Mouse (Mus musculus) bone marrow macrophage, adult 2 months (primary cell): ENCODE data around the gene Fam205c. TPM values are rescaled to one million over a fixed set of nuclear protein-coding genes. Genes with fewer than 3 reads are reported as not detected.
A peak's percentile ranks its signal among the peaks of the same experiment; 100 is the strongest.
"Not testable (repeated sequence)": the region's sequence is repeated elsewhere in the genome, so short reads cannot be mapped to it uniquely, and the experiment has no call there.

Experiments used
- H3K27ac ChIP-seq: 2 replicates; pipeline ENCODE4 v1.5.1; 2012; ENCODE audit warnings: low read depth, low read length; ENCODE audit not compliant: insufficient read depth
- H3K4me1 ChIP-seq: 2 replicates; pipeline ENCODE4 v1.6.1; 2012; ENCODE audit warnings: low read length; ENCODE audit not compliant: control insufficient read depth, insufficient read depth
- H3K4me3 ChIP-seq: 2 replicates; pipeline ENCODE4 v1.5.1; 2012; ENCODE audit warnings: mild to moderate bottlenecking, low read length, moderate library complexity; ENCODE audit not compliant: insufficient read depth
- CTCF ChIP-seq: IDR thresholded peaks from 2 replicates; pipeline ENCODE4 v1.5.1; 2012; ENCODE audit warnings: low read depth, mild to moderate bottlenecking, low read length, moderate library complexity
- POLR2A ChIP-seq: IDR thresholded peaks from 2 replicates; pipeline ENCODE4 v1.6.1; 2012; ENCODE audit warnings: mild to moderate bottlenecking, low read depth, low read length, borderline replicate concordance
- polyA plus RNA-seq: library from polyadenylated mRNA; stranded (reverse); fragments of >200 nt; gene quantifications from 2 replicates; pipeline ENCODE4 v1.2.4, GENCODE M21; 2012; ENCODE audit not compliant: missing spikeins, insufficient read depth, insufficient read length

Fam205c gene
- polyA plus RNA-seq, 1 experiment: not detected

DNA sequence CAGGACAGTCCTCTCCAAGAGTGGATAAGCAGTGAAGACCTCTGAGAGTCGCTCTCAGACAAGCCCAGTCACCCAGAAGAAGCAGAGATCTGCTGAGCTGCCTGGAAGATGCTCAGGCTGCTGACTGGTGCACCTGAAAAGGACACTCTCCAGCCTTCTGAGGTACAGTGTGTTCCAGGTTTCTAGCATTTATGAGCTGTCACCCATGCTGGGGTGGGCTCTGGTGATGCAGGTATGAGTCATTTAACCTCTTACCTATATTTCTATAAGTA is 6.6 kb upstream of the Fam205c start:
- Histone ChIP-seq H3K27ac (peak overlapping the region; percentile 88), H3K4me3 (no peak overlapping the region), H3K4me1 (peaks cover 22% of the 10 kb centered on the region)
- TF ChIP-seq POLR2A (no peak), CTCF (no peak)

DNA sequence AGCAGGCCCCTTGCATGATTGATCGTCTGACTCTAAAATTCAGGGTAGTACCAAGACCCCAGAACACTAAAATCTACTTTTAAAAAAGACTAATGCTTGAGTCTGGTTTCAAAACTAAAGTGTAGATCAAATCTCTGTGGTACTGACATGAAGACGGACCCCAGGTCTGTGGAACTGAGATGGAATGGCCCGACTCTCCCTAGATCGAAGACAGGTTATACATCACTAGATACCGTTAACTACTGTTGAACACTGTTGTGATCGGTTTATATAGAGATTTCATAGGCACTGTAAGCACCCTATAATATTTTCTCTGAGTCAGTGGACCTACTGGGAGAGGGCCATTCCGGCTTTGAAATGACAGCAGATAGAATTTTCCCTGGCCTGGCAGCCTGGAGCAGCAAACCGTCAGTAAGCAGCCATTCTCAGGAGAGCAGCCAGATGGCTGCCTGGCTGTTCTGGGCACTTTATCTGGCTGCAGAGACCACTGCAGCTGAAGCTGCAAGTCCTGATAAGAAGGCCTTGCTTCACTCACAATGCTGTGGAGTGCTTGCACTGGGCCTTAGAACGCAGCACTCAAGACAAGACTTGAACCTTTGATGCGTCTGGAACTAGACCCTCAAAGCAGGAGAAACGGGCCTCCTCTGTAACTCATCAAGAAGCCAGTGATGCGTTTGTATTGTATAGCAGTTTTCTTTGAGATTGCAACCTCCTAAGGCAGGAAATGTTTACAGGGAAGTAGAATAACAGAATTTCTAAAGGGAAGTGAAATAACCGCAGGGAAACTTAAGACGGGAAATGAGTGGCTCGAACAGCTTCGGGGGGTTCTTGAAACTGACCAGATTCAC is 6.0 kb upstream of the Fam205c start:
- Histone ChIP-seq H3K27ac (peak overlapping the region; percentile 91), H3K4me1 (peaks cover 22% of the 10 kb centered on the region), H3K4me3 (0 out of 2 replicates have a peak overlapping the region, but pooled peaks have one; percentile 11)
- TF ChIP-seq CTCF (no peak), POLR2A (no peak)

DNA sequence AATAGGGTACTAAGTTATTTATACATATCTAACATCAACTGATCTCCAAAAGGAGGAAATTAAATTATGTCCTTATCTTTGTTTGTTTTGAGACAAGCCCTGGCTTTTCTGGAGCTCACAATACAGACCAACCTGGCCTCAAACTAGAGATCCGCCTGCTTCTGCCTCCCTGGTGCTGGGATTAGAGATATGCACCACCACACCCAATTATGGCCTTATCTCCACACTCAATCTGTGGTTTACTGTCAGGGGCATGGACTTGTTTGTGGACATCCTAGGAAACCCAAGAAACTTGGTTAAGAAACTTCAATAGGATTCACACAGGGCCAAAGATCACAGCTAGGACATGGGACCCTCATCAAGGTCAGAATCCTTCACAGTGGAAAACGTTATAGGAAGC is 3.6 kb upstream of the Fam205c start:
- Histone ChIP-seq H3K4me1 (peaks cover 22% of the 10 kb centered on the region), H3K27ac (no peak overlapping the region), H3K4me3 (no peak overlapping the region)
- no peak for TF ChIP-seq POLR2A
- TF ChIP-seq CTCF: no peak

DNA sequence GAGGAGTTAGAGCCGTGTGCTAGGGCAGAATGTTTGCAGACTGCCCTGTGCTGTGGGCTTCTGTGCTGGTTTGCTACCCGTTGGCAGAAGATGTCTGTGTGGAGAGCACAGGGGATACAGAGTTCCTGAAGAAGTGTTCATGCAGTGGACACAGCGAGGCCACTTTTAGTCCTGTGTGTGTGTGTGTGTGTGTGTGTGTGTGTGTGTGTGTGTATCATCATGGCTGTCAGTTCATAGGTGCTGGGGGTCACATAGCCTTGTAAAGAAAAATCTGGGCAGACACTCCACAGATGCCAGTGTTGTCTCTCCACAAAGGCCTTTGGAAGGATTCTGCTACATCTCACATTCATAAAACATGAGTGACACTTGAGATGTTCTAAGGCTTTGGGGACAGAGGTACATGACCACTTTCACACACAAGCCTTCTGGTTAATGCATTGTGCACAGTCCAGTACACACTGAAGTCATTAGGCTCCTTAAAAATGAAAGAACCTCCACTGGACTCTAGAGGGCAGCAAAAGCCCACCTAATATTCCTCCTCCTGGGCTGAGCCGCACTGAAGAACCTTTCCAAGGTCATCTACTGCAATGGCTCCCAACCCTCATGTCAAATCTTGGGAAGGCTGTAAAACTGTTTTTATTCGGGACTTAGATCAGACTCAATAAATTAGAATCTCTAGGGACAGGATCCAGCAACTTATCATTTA is 2.7 kb upstream of the Fam205c start:
- H3K4me3 ChIP-seq: no peak overlapping the region
- no peak for TF ChIP-seq POLR2A
- peak; percentile 27; the same call in 1 of the 2 replicates for TF ChIP-seq CTCF
- H3K4me1 ChIP-seq: peaks cover 22% of the 10 kb centered on the region
- H3K27ac ChIP-seq: no peak overlapping the region

DNA sequence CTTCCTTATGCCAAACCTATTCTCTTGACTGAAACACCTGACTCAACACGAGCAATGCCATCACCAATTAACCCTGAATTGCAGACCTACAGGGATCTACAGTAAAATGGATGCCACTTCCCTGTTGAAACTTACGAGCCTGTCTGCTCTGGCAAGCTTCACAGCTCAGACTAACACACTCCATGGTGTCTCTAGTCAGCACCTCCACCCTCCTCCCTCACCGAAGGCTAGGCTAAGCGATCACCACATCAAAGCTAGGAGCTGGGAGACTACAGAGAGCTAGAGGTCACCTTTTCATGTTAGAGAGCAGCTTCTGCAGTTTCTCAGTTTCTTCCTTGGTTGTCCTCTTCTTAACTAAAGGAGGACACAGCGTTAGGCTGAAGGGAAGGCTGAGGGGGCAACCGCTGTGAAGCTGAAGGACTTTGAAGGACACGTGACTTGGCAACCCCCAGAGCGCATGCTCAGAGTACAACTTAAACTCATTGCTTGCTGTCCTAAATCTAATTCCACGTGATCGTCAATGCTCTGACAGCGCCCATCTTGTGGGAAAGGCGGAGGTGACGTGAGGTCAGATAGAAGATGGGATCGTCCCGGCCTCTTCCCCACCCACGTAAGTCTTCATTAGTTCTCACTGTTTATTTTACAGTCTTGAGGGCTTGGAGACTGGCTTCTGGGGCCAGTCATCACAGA is 1.1 kb downstream of the Fam205c start:
- no peak for TF ChIP-seq POLR2A
- no peak for TF ChIP-seq CTCF
- H3K4me3 ChIP-seq: no peak overlapping the region
- H3K27ac ChIP-seq: no peak overlapping the region
- H3K4me1 ChIP-seq: no peaks in the 10 kb centered on the region

DNA sequence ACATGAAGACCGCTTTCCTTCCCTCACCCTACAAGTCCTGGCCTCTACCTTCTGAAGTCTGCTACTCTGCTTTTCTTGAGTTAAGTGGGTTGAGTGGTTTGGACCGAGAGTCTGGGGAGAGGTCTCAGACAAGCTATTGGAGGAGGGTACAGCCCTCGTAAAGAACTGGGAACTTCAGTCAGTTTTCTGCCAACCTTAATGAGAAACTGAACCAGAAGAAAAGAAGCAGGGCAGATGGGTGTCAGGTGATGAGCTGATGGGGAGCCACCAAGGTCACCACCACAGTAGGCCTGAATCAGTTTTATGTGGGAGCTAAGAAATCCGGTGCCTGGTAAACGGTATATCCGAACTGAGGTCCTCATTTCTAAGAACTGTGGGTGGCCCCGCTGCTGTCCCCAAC is 1.9 kb downstream of the Fam205c start:
- no peaks in the 10 kb centered on the region for H3K4me1 ChIP-seq
- H3K27ac ChIP-seq: no peak overlapping the region
- TF ChIP-seq CTCF (no peak), POLR2A (no peak)
- H3K4me3 ChIP-seq: no peak overlapping the region

DNA sequence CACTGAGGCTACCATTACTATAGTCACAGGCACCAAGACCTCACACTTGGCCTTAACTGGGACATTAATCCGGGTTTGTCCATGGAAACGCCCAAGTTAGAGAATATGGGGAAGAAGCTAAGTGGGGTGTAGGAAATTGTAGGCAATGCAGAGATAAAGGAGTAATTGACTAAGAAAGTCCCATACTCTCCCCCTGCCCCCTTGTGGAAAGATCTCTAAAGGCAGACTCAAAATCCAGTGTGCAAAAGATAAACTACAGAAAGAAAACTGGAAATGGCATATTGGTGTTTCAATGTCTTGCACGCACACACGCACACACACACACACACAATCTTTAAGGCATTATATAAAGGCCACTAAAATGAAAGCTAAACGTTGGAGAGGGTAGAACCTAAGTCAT is 3.3 kb downstream of the Fam205c start:
- no peaks in the 10 kb centered on the region for H3K4me1 ChIP-seq
- no peak overlapping the region for H3K27ac ChIP-seq
- TF ChIP-seq POLR2A (no peak), CTCF (no peak)

DNA sequence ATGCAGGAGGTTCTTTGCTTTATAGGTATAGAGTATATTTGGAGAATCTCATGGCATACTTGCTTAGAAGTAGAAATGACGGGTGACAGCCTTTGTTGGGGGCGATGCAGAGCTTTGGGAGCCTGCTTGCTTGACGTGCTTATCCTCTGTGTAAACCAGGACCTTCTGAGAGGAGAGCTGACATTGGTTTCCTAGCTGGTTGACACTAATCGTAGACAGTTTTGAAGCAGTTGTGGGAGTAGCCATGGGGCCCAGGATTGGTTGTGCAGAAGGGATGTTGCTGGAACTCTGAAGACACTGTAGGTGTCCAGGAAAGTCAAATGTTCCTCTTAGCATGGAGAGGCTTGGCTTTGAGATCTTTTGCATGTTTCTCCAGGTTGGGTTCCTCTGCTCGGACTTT is 5.8 kb downstream of the Fam205c start:
- Histone ChIP-seq H3K4me3 (no peak overlapping the region), H3K4me1 (no peaks in the 10 kb centered on the region), H3K27ac (no peak overlapping the region)
- TF ChIP-seq CTCF (no peak), POLR2A (no peak)

More for the DNA sequence above, 3.3 kb downstream of the Fam205c start:
- H3K4me3 ChIP-seq: no peak overlapping the region

DNA sequence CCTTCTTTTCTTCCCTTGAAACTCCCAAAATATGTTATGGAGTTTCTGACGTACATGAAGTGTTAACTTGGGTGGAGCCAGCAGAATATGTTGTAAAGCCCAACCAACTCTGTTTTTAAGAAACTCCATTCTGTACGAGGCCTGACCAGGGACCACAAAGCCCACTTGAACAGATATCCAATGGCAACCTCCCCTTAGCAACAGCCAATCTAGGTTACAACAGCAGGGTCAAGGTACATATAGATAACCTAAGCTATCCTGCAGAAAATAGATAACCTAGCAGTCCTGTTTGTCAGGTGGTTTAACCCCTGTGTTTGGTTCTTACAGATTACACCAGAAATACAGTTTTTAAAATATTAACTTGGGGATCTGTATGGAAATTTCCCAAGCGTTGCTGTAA is 6.6 kb downstream of the Fam205c start:
- Histone ChIP-seq H3K27ac (no peak overlapping the region), H3K4me1 (no peaks in the 10 kb centered on the region), H3K4me3 (no peak overlapping the region)
- no peak for TF ChIP-seq POLR2A
- no peak for TF ChIP-seq CTCF

DNA sequence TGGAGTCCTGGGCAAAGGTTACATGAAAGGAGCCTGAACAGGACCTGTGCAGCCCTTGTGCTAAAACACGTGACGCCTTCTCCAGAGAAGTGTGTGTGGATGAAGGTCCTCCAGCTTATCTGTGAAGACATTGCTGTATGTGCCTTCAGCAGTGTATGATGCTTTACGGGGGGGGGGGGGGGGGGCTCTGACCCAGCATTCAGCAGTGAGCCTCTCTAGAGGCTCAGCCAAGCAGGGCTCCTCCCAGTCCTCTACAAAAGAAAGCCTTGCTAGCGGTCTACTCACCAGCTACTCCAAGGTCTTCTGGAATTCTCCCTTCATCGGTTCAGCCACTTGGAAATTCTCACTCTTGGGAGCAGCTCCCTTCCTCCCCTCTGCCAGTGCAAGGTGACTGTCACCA is 10.5 kb downstream of the Fam205c start:
- not testable (repeated sequence) for H3K27ac ChIP-seq, H3K4me3 ChIP-seq, H3K4me1 ChIP-seq

DNA sequence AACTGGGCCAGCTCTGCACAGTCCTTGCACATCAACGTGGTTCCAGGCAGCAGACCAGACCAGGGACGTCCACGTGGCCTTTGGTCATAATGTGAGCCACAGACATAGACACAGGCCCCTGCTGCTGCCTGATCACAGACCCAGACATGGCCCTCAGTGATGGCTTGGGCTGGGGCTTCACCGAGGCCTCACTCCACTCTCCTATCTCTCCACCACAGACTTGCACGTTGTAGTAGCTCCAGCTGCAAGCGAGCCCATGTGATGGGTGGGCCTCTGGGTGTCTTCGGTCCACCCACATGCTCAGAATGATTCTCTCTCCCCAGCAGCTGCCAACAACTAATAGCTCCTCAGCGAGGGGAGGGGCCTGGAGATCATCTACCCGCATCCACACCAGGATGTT is 13.6 kb downstream of the Fam205c start:
- not testable (repeated sequence) for H3K27ac ChIP-seq, H3K4me1 ChIP-seq, H3K4me3 ChIP-seq

DNA sequence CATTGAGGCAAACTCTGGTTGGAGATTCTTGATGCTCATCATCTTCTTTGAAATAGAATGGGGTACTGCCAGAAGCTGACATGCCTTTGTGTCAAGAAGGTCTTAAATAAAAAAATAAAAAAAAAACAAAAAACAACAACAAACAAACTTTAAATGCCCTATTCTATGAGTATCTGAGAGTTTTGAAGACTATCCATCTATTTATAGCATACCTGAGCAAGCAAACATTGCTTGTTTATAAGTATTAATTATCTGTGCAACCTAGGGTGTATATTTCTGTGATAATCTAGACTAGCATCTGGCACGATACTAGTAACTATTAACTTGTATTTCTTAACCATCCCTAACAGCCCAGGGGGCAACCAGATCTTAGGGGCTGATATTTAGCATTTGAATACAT is 17.4 kb downstream of the Fam205c start, which contains the start of gene Gm12394:
Gene Gm12394 (minus strand): TSS at position 101 of the 400 bp plus-strand sequence.
- H3K27ac ChIP-seq, H3K4me3 ChIP-seq, H3K4me1 ChIP-seq: not testable (repeated sequence)

DNA sequence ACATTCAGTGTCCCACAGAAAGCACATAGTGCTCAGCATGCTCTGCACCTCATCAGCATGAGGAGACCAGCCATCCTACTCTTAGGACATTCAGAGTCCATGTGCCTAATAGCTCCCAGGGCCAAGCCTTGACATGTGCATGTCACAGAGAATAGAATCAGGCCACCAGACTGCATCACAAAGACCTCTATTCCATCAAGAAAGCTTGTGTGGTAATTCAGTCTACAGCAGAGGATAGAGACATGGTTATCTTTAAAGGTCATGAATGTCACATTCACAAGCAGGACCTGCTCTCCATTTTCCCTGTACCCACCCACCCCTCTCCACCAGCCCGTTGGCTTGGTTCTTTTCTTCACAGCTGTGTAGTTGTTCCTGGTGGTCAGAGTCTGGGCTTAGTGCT is 20.2 kb downstream of the Fam205c start, which contains the start of gene Fam205a1:
Gene Fam205a1 (minus strand): TSS at position 101 of the 400 bp plus-strand sequence.
- H3K4me3 ChIP-seq, H3K27ac ChIP-seq, H3K4me1 ChIP-seq: not testable (repeated sequence)
